Mouse (Mus musculus) midbrain, embryonic 13.5 days (tissue): ENCODE results near the gene Dapl1. TPM values are rescaled to one million over a fixed set of nuclear protein-coding genes. Genes with fewer than 3 reads are reported as not detected.

Experiments used
- ATAC-seq: fragments of 200-750 bp; cut with Nextera tagmentation; 2 replicates; pipeline ENCODE4 v1.8.0; 2017; ENCODE audit warnings: mild to moderate bottlenecking, moderate TSS enrichment, moderate library complexity
- H3K27ac ChIP-seq: fragments of 300-500 bp; sonication (generic); 2 replicates; pipeline ENCODE4 v1.5.1; 2015; ENCODE audit warnings: inconsistent platforms, mild to moderate bottlenecking, moderate library complexity
- H3K27me3 ChIP-seq: fragments of 300-500 bp; sonication (generic); 2 replicates; pipeline ENCODE4 v1.6.1; 2015; ENCODE audit warnings: mild to moderate bottlenecking, inconsistent platforms
- H3K36me3 ChIP-seq: fragments of 300-500 bp; sonication (generic); 2 replicates; pipeline ENCODE4 v1.6.1; 2015; ENCODE audit warnings: mild to moderate bottlenecking, inconsistent platforms
- H3K4me1 ChIP-seq: fragments of 300-500 bp; sonication (generic); replicated peaks from 2 replicates; pipeline ENCODE4 v1.6.1; 2015; ENCODE audit warnings: inconsistent platforms
- H3K4me2 ChIP-seq: fragments of 300-500 bp; sonication (generic); replicated peaks from 2 replicates; pipeline ENCODE4 v1.6.1; 2015; ENCODE audit warnings: moderate library complexity, mild to moderate bottlenecking, inconsistent platforms
- H3K4me3 ChIP-seq: fragments of 300-500 bp; sonication (generic); replicated peaks from 2 replicates; pipeline ENCODE4 v1.5.1; 2015; ENCODE audit warnings: mild to moderate bottlenecking, inconsistent platforms
- H3K9ac ChIP-seq: fragments of 300-500 bp; sonication (generic); replicated peaks from 2 replicates; pipeline ENCODE4 v1.6.1; 2015; ENCODE audit warnings: mild to moderate bottlenecking, inconsistent platforms
- H3K9me3 ChIP-seq: fragments of 300-500 bp; sonication (generic); 2 replicates; pipeline ENCODE4 v1.6.1; 2016; ENCODE audit warnings: mild to moderate bottlenecking, inconsistent platforms
- WGBS: fragments of 180-500 bp; shearing (Covaris S2); methylation state at CpG from one replicate; pipeline ENCODE4 v1.1.7; 2015; 5-methylcytosine and 5-hydroxymethylcytosine counted together
- polyA plus RNA-seq: library from polyadenylated mRNA; unstranded; fragments of >200 nt; fragmentation: Nextera tagmentation; extraction: Ambion mirVana; gene quantifications from 2 replicates; pipeline ENCODE4 v1.2.1, GENCODE M21; 2015

The Dapl1 gene
- 0.50 and 1.5 TPM in 2 replicates for polyA plus RNA-seq

GRCm38 (mm10) chr2:59484438-59484837 lies at the start of gene Dapl1:
Gene Dapl1 (plus strand): TSS chr2:59484653.
- Histone ChIP-seq H3K27me3 (no peaks in the 10 kb centered on the region), H3K4me1 (peaks cover 14% of the 10 kb centered on the region), H3K4me2 (no peak within 1 kb of the TSS), H3K9me3 (no peaks in the 10 kb centered on the region), H3K27ac (no peak within 1 kb of the TSS), H3K4me3 (no peak within 1 kb of the TSS), H3K36me3 (no peaks in the 10 kb centered on the region), H3K9ac (no peak within 1 kb of the TSS)
- WGBS, result 68% methylated on average over 9 of the region's 9 CpGs
- 0 out of 2 replicates have a peak, but pooled peaks have one; percentile 40 for ATAC-seq

DNA sequence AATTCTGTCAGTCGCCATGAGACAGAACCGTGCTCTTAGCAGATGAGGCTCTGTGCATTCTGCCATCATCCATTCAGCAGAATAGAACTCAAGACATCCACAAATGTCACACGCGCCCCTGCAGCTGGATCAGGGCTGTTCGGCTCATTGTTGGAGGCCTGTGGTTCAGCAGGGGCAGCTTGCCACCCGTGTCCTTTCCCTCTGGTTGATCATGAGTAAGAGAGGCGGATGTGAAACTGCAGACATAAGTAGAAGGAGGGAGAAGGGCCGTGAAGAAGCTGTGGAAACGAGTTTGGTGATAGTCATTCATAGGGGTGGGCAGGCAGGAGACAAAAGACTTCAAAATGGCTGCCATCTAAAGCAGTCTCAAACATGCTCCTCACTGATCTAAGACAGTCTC lies 49.6 kb upstream of the Dapl1 start:
- H3K9ac ChIP-seq, result no peak overlapping the region
- no peaks in the 10 kb centered on the region for H3K36me3 ChIP-seq
- H3K4me2 ChIP-seq, result no peak overlapping the region
- WGBS, result 92% methylated on average over 9 of the region's 9 CpGs
- H3K27me3 ChIP-seq, result no peaks in the 10 kb centered on the region
- H3K9me3 ChIP-seq, result no peaks in the 10 kb centered on the region
- H3K4me1 ChIP-seq, result 0 out of 2 replicates have a peak, but pooled peaks cover 2% of the 10 kb centered on the region
- H3K4me3 ChIP-seq, result no peak overlapping the region
- no peak overlapping the region for H3K27ac ChIP-seq
- no peak for ATAC-seq

DNA sequence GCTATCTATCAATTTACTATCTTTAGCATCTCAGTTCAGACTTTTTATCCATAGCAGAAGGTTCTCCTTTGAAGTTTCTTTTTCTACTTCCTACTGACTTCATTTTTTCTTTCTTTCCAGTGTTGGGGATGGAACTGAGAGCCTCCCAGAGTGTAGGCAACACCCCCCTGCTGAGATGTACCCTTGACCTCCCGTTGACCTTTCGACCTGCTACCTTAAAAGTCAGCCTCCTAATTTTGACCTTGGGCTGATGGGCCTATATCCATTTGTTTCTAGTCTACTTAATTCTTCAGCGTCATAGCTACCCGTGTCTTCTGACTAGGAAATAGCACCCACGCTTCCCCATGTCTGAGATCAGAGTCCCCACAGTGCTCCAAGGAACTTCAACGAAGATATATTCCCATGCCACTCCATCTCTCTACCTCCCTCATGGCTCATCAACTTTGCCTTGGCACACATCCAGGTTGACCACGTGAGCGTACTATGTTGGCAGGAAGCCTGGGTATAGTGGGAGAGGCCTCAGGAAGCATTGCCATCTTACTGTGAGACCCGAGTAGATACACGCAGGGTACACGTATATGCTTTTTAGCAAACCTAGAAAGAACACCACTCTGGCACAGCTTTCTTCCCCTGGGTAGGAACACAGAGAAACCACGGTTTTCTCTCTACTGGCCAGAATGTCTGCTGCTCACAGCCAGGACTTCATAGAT lies 46.6 kb upstream of the Dapl1 start:
- H3K36me3 ChIP-seq, result no peaks in the 10 kb centered on the region
- no peaks in the 10 kb centered on the region for H3K27me3 ChIP-seq
- no peak overlapping the region for H3K9ac ChIP-seq
- peak overlapping the region; percentile 34; the same call in 1 of the 2 replicates for H3K4me2 ChIP-seq
- 0 out of 2 replicates have a peak, but pooled peaks cover 2% of the 10 kb centered on the region for H3K4me1 ChIP-seq
- H3K4me3 ChIP-seq, result no peak overlapping the region
- 83% methylated on average over 12 of the region's 12 CpGs for WGBS
- ATAC-seq, result peak; percentile 83
- H3K27ac ChIP-seq, result no peak overlapping the region
- no peaks in the 10 kb centered on the region for H3K9me3 ChIP-seq

- Histone ChIP-seq H3K27ac (no peak overlapping the region), H3K4me3 (no peak overlapping the region), H3K4me1 (0 out of 2 replicates have a peak, but pooled peaks cover 2% of the 10 kb centered on the region), H3K4me2 (peak overlapping the region; percentile 34; the same call in 1 of the 2 replicates), H3K9me3 (no peaks in the 10 kb centered on the region), H3K27me3 (no peaks in the 10 kb centered on the region), H3K36me3 (no peaks in the 10 kb centered on the region), H3K9ac (no peak overlapping the region)
- ATAC-seq, result peak; percentile 67
- WGBS, result 22% methylated on average over 10 of the region's 10 CpGs
Observed at GRCm38 (mm10) chr2:59438479-59438935, 45.9 kb upstream of the Dapl1 start.

DNA sequence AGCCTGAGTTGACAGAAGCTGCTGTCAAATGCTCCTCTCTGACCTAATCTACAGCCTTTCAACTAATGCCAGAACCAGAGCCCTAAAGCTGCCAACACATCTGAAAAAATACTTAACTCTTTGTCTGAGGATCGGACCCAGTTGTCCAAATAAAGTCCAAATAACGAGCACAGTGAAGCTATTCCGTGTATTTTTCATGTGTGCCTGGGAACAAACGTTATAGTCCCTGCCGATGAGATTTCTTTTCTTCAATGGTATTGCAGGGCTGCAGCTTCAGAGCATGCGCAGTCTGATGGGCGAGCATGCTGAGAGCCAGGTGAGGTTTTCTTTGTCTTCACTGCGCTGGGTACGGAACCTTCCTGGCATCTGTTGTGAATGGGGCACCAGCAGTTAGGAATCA lies 44.6 kb upstream of the Dapl1 start:
- H3K27ac ChIP-seq, result no peak overlapping the region
- WGBS, result 83% methylated on average over 9 of the region's 9 CpGs
- 0 out of 2 replicates have a peak, but pooled peaks cover 2% of the 10 kb centered on the region for H3K4me1 ChIP-seq

DNA sequence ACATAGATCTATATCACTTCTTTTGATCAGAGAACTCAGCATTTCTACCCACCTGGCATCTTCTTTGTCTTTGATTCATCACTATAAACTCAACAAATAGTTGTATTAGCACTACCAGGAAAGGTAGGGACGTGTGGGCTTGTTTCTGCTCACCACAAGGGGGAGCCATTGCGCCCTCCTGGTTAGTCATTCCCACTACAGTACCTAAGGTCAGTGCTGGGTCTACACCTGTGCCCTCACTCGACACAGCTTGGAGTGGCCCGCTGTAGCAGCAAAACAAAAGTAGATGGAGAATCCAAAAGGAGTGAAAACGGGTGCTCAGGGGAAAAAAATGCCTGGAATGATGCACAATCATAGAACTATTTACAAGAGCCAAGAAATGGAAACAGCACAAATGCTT lies 44.0 kb upstream of the Dapl1 start:
- 39% methylated on average over 5 of the region's 5 CpGs for WGBS
- Histone ChIP-seq H3K27me3 (no peaks in the 10 kb centered on the region), H3K4me3 (no peak overlapping the region), H3K36me3 (no peaks in the 10 kb centered on the region), H3K9ac (no peak overlapping the region), H3K27ac (no peak overlapping the region), H3K9me3 (no peaks in the 10 kb centered on the region), H3K4me1 (0 out of 2 replicates have a peak, but pooled peaks cover 2% of the 10 kb centered on the region), H3K4me2 (no peak overlapping the region)
- no peak for ATAC-seq

More for the DNA sequence above, 44.6 kb upstream of the Dapl1 start:
- Histone ChIP-seq H3K27me3 (no peaks in the 10 kb centered on the region), H3K36me3 (no peaks in the 10 kb centered on the region), H3K9me3 (no peaks in the 10 kb centered on the region), H3K9ac (no peak overlapping the region), H3K4me3 (no peak overlapping the region), H3K4me2 (no peak overlapping the region)
- no peak for ATAC-seq

DNA sequence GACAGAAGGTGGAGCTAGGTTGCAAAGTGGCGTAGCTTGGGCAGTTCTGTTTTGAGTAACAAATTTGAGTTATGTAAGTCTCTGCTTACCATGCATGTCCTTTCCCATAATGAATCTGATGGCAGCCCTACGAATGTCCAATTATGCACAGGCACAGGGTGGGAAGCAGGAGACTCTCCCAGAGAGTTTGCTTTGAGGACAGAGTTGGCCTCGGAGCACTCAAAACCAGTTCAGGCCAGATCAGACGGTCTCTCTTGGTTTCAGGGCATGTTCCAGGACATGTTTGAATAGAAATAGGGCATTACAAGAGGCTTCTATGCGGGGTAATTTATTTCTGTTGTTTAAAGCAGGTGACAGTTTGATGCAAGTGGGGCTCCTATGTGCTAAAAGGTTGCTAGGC lies 42.8 kb upstream of the Dapl1 start:
- WGBS, result 84% methylated on average over 5 of the region's 5 CpGs
- Histone ChIP-seq H3K4me1 (0 out of 2 replicates have a peak, but pooled peaks cover 2% of the 10 kb centered on the region), H3K27ac (no peak overlapping the region), H3K9me3 (no peaks in the 10 kb centered on the region), H3K27me3 (no peaks in the 10 kb centered on the region), H3K4me3 (no peak overlapping the region), H3K9ac (no peak overlapping the region), H3K36me3 (no peaks in the 10 kb centered on the region), H3K4me2 (no peak overlapping the region)
- no peak for ATAC-seq

DNA sequence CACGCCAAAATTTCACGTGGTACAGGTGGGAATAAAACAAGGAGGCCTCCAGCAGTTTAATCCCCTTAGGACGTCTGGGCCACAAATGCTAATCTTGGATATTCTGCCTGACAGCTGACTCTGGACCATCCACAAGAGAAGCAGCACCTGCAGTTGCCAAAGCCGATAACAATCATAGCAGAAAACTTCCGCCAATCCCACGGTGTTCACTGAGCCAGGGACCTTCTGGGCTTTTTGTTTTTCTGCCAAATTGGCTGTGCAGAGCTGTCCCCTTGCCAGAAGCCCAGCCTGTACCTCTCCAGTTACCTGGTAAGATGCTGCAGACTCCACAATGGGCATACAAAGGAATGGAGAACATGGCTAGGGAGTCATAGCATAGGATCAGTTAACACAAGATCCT lies 37.8 kb upstream of the Dapl1 start:
- 62% methylated on average over 6 of the region's 6 CpGs for WGBS
- Histone ChIP-seq H3K9ac (no peak overlapping the region), H3K27me3 (no peaks in the 10 kb centered on the region), H3K4me3 (no peak overlapping the region), H3K27ac (no peak overlapping the region), H3K9me3 (no peaks in the 10 kb centered on the region), H3K4me2 (no peak overlapping the region), H3K4me1 (no peaks in the 10 kb centered on the region), H3K36me3 (no peaks in the 10 kb centered on the region)
- ATAC-seq, result no peak

DNA sequence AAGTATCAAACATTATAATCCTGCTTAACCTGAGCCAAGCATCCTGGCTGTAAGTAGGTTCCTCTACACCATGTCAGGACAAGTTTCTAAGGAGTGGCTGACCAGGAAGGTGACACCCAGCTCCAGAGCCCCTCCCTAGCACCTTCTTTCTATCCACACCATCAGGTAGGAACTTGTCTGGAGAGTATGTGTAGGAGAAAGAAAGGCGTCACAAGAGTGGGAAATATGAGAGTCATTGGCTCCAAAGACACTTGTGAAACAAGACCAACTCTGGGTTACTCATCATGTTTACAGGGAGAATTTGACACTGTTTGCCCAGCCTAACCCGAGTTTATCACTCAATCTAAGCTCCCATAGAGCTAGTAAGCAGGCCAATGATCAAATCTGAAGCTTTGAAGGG lies 36.7 kb upstream of the Dapl1 start:
- H3K4me3 ChIP-seq, result no peak overlapping the region
- H3K9me3 ChIP-seq, result no peaks in the 10 kb centered on the region
- H3K4me2 ChIP-seq, result no peak overlapping the region
- 73% methylated on average over 2 of the region's 2 CpGs for WGBS
- H3K4me1 ChIP-seq, result no peaks in the 10 kb centered on the region
- no peak overlapping the region for H3K9ac ChIP-seq
- no peaks in the 10 kb centered on the region for H3K36me3 ChIP-seq
- no peak for ATAC-seq
- H3K27me3 ChIP-seq, result no peaks in the 10 kb centered on the region
- H3K27ac ChIP-seq, result no peak overlapping the region

GRCm38 (mm10) chr2:59448516-59448915 lies 35.9 kb upstream of the Dapl1 start:
- WGBS, result 96% methylated on average over 3 of the region's 3 CpGs
- Histone ChIP-seq H3K36me3 (no peaks in the 10 kb centered on the region), H3K9me3 (no peaks in the 10 kb centered on the region)

GRCm38 (mm10) chr2:59448921-59449320 lies 35.5 kb upstream of the Dapl1 start:
- Histone ChIP-seq H3K9ac (no peak overlapping the region), H3K27me3 (no peaks in the 10 kb centered on the region), H3K27ac (no peak overlapping the region), H3K9me3 (no peaks in the 10 kb centered on the region), H3K4me2 (no peak overlapping the region), H3K36me3 (no peaks in the 10 kb centered on the region), H3K4me1 (no peaks in the 10 kb centered on the region), H3K4me3 (no peak overlapping the region)
- WGBS, result 70% methylated on average over 4 of the region's 4 CpGs
- no peak for ATAC-seq

More at GRCm38 (mm10) chr2:59448516-59448915, 35.9 kb upstream of the Dapl1 start:
- Histone ChIP-seq H3K9ac (no peak overlapping the region), H3K4me2 (no peak overlapping the region), H3K4me3 (no peak overlapping the region), H3K27me3 (no peaks in the 10 kb centered on the region), H3K27ac (no peak overlapping the region), H3K4me1 (no peaks in the 10 kb centered on the region)
- ATAC-seq, result no peak

DNA sequence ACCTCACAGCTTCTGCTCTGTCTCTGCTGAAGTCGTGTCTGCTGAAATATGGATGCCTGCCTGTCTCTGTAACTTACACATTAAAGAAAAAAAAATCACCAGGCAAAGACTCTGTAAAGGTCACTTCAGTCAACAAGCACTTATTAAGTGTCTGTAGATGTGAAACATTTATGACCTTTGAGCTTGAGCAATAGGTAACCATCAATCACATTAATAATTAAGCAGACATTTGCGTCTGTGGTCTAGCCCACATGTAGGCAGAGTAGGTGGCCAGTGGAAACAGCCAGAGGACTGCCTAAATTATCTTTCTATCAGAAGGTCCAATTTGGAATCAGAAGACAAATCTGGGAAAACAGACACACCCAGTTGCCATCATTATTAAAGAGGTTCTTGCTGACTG lies 32.8 kb upstream of the Dapl1 start:
- H3K27me3 ChIP-seq, result no peaks in the 10 kb centered on the region
- H3K4me1 ChIP-seq, result no peaks in the 10 kb centered on the region
- no peak for ATAC-seq
- no peaks in the 10 kb centered on the region for H3K9me3 ChIP-seq
- 82% methylated on average over 2 of the region's 2 CpGs for WGBS
- H3K4me3 ChIP-seq, result no peak overlapping the region
- no peaks in the 10 kb centered on the region for H3K36me3 ChIP-seq
- no peak overlapping the region for H3K9ac ChIP-seq
- no peak overlapping the region for H3K4me2 ChIP-seq
- H3K27ac ChIP-seq, result no peak overlapping the region
